Mouse (Mus musculus): ENCODE data around the gene Cyb5r4. TPM values are rescaled to one million over a fixed set of nuclear protein-coding genes. Genes with fewer than 3 reads are reported as not detected.
"Not testable (repeated sequence)": the region's sequence is repeated elsewhere in the genome, so short reads cannot be mapped to it uniquely, and the experiment has no call there.

Gene Cyb5r4
- 3.7 and 9.5 TPM in 2 replicates for polyA plus RNA-seq (2012; rRNA removed)

DNA sequence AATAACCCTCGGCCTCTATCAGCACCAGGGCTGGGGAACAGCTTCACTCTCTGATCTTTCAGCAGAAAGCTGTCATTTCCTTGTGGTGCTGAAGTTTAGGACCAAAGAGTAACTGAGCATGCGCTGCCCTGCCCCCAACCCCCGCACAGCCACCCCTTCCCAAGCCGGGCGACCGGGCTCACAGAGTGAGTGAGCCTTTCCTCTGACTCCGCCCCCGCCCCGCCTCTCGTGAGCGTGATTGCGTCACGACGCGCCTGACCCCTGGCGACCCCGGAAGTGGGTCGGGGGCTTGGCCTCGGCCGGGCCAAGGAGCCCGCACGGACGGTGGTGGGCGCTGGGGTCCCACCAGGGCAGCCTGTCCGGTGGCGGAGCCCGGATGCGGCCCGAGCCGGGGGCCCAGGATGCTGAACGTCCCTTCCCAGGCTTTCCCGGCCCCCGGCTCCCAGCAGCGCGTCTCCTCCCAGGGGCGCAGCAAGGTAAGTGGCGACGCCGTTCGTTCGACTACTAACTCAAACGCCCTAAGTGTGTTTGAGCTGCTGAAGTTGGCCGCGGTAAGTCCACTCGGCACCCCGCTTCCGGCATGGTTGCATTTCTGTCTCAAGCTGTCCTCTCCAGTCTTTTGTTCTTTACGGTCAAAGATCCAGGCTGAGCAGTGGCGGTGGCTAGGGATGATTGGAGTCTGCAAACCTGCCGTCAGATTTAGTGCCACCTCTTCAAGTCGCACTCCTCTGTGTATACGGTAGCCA, at the start of gene Cyb5r4:
TSS of gene Cyb5r4 (plus strand) at position 237 of the 746 bp plus-strand sequence.
- Histone ChIP-seq H3K36me3 (ENCODE audit: control insufficient read depth, insufficient read depth, low read length) (no peaks in the 10 kb centered on the region), H3K4me3 (ENCODE audit: low read depth, low read length) (peak within 1 kb of the TSS; percentile 80), H3K27me3 (ENCODE audit: control insufficient read depth, insufficient read depth, low read length) (no peaks in the 10 kb centered on the region), H3K27ac (ENCODE audit: insufficient read depth, low read depth, low read length) (peak within 1 kb of the TSS; percentile 70), H3K4me1 (ENCODE audit: control insufficient read depth, insufficient read depth, insufficient read length, low read length) (peaks cover 2% of the 10 kb centered on the region; the same call in 1 of the 2 replicates)
- peak; percentile 83 for TF ChIP-seq POLR2A (IDR thresholded peaks at IDR 0.05; ENCODE audit: low read depth, low read length)
- TF ChIP-seq CTCF (IDR thresholded peaks at IDR 0.05; ENCODE audit: extremely low read depth, insufficient read length, insufficient replicate concordance, low read depth, low read length) = no peak
- WGBS = under 1% methylated on average over 52 of the region's 52 CpGs

GRCm38 (mm10) chr9:86972471-86972870, 49.3 kb upstream of the Cyb5r4 start:
- not testable (repeated sequence) for H3K27ac ChIP-seq (ENCODE audit: insufficient read depth, low read depth, low read length); H3K4me1 ChIP-seq (ENCODE audit: control insufficient read depth, insufficient read depth, insufficient read length, low read length); H3K36me3 ChIP-seq (ENCODE audit: control insufficient read depth, insufficient read depth, low read length); H3K4me3 ChIP-seq (ENCODE audit: low read depth, low read length); H3K27me3 ChIP-seq (ENCODE audit: control insufficient read depth, insufficient read depth, low read length)

- no peaks in the 10 kb centered on the region for H3K27me3 ChIP-seq (ENCODE audit: control insufficient read depth, insufficient read depth, low read length)
- TF ChIP-seq CTCF (IDR thresholded peaks at IDR 0.05; ENCODE audit: extremely low read depth, insufficient read length, insufficient replicate concordance, low read depth, low read length) (no peak), POLR2A (IDR thresholded peaks at IDR 0.05; ENCODE audit: low read depth, low read length) (no peak)
- H3K36me3 ChIP-seq (ENCODE audit: control insufficient read depth, insufficient read depth, low read length) = no peaks in the 10 kb centered on the region
- no peak overlapping the region for H3K27ac ChIP-seq (ENCODE audit: insufficient read depth, low read depth, low read length)
- no peak overlapping the region for H3K4me3 ChIP-seq (ENCODE audit: low read depth, low read length)
- 55% methylated on average over 4 of the region's 4 CpGs for WGBS
- no peaks in the 10 kb centered on the region for H3K4me1 ChIP-seq (ENCODE audit: control insufficient read depth, insufficient read depth, insufficient read length, low read length)
These were observed 48.3 kb upstream of the Cyb5r4 start for GRCm38 (mm10) chr9:86973562-86973961.

GRCm38 (mm10) chr9:86976896-86977295, 44.9 kb upstream of the Cyb5r4 start:
- Histone ChIP-seq H3K27me3 (ENCODE audit: control insufficient read depth, insufficient read depth, low read length) (no peaks in the 10 kb centered on the region), H3K36me3 (ENCODE audit: control insufficient read depth, insufficient read depth, low read length) (no peaks in the 10 kb centered on the region), H3K4me1 (ENCODE audit: control insufficient read depth, insufficient read depth, insufficient read length, low read length) (no peaks in the 10 kb centered on the region), H3K4me3 (ENCODE audit: low read depth, low read length) (no peak overlapping the region), H3K27ac (ENCODE audit: insufficient read depth, low read depth, low read length) (no peak overlapping the region)
- WGBS = 61% methylated on average over 4 of the region's 4 CpGs
- TF ChIP-seq CTCF (IDR thresholded peaks at IDR 0.05; ENCODE audit: extremely low read depth, insufficient read length, insufficient replicate concordance, low read depth, low read length) (no peak), POLR2A (IDR thresholded peaks at IDR 0.05; ENCODE audit: low read depth, low read length) (no peak)

GRCm38 (mm10) chr9:86978257-86978907, 43.4 kb upstream of the Cyb5r4 start:
- TF ChIP-seq POLR2A (IDR thresholded peaks at IDR 0.05; ENCODE audit: low read depth, low read length) (no peak), CTCF (IDR thresholded peaks at IDR 0.05; ENCODE audit: extremely low read depth, insufficient read length, insufficient replicate concordance, low read depth, low read length) (no peak)
- no peaks in the 10 kb centered on the region for H3K27me3 ChIP-seq (ENCODE audit: control insufficient read depth, insufficient read depth, low read length)
- H3K4me3 ChIP-seq (ENCODE audit: low read depth, low read length) = no peak overlapping the region
- no peaks in the 10 kb centered on the region for H3K4me1 ChIP-seq (ENCODE audit: control insufficient read depth, insufficient read depth, insufficient read length, low read length)
- WGBS = 51% methylated on average over 7 of the region's 7 CpGs
- H3K36me3 ChIP-seq (ENCODE audit: control insufficient read depth, insufficient read depth, low read length) = no peaks in the 10 kb centered on the region
- no peak overlapping the region for H3K27ac ChIP-seq (ENCODE audit: insufficient read depth, low read depth, low read length)

DNA sequence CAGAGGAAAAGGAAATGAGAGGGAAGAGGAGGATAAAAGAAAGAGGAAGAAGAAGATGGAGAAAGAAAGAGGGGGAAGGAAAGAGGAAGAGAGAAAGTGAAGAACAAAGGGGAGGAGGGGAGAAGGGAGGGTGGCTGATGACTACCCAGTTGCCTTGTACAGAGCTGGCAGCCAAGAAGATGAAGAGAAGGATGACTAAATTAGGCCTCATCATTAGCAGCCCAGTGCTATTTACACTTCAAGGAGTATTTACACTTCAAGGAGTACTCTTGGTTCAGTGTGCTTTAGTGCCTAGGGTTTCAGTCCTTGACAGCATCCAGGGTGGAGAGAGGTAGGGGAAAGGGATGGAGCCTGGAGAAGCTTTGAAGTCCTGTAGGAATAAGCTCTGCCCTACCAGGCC, 41.8 kb upstream of the Cyb5r4 start:
- Histone ChIP-seq H3K4me3 (ENCODE audit: low read depth, low read length) (no peak overlapping the region), H3K4me1 (ENCODE audit: control insufficient read depth, insufficient read depth, insufficient read length, low read length) (no peaks in the 10 kb centered on the region), H3K27ac (ENCODE audit: insufficient read depth, low read depth, low read length) (no peak overlapping the region), H3K36me3 (ENCODE audit: control insufficient read depth, insufficient read depth, low read length) (no peaks in the 10 kb centered on the region), H3K27me3 (ENCODE audit: control insufficient read depth, insufficient read depth, low read length) (no peaks in the 10 kb centered on the region)
- TF ChIP-seq POLR2A (IDR thresholded peaks at IDR 0.05; ENCODE audit: low read depth, low read length) = no peak
- TF ChIP-seq CTCF (IDR thresholded peaks at IDR 0.05; ENCODE audit: extremely low read depth, insufficient read length, insufficient replicate concordance, low read depth, low read length) = no peak

- 29% methylated on average over 2 of the region's 2 CpGs for WGBS
- no peak overlapping the region for H3K27ac ChIP-seq (ENCODE audit: insufficient read depth, low read depth, low read length)
- TF ChIP-seq POLR2A (IDR thresholded peaks at IDR 0.05; ENCODE audit: low read depth, low read length) (no peak), CTCF (IDR thresholded peaks at IDR 0.05; ENCODE audit: extremely low read depth, insufficient read length, insufficient replicate concordance, low read depth, low read length) (no peak)
These were observed 40.9 kb upstream of the Cyb5r4 start for GRCm38 (mm10) chr9:86980942-86981341.

More at GRCm38 (mm10) chr9:86980942-86981341, 40.9 kb upstream of the Cyb5r4 start:
- no peaks in the 10 kb centered on the region for H3K4me1 ChIP-seq (ENCODE audit: control insufficient read depth, insufficient read depth, insufficient read length, low read length)
- H3K27me3 ChIP-seq (ENCODE audit: control insufficient read depth, insufficient read depth, low read length) = no peaks in the 10 kb centered on the region
- H3K4me3 ChIP-seq (ENCODE audit: low read depth, low read length) = no peak overlapping the region
- no peaks in the 10 kb centered on the region for H3K36me3 ChIP-seq (ENCODE audit: control insufficient read depth, insufficient read depth, low read length)
